ENCODE assay signal across 8 mouse cellular contexts in genomic region chr13:93772279-93772636, GRCm38 (mm10). TPM values are rescaled to one million over a fixed set of nuclear protein-coding genes. Genes with fewer than 3 reads are reported as not detected.
DNase-seq lines count a peak whose midpoint lies in the region; ATAC-seq and TF ChIP-seq lines count a peak whose summit lies in the region.

No protein-coding gene starts in this region.

- no peak for TF ChIP-seq POLR2A in small intestine, adult 2 months (IDR thresholded peaks at IDR 0.05; ENCODE audit: low read depth, low read length)

- H3K9ac ChIP-seq in neural tube, embryonic 11.5 days (ENCODE audit: low read length): peak overlapping the region; percentile 84
- peak overlapping the region; percentile 82 for H3K9ac ChIP-seq in limb, embryonic 11.5 days (ENCODE audit: low read length)

- no peaks in the 10 kb centered on the region for H3K9me3 ChIP-seq in erythroblast, embryonic 14.5 days (ENCODE audit: control insufficient read depth, low read length)
- H3K9me3 ChIP-seq in neural tube, embryonic 11.5 days (ENCODE audit: control insufficient read depth, low read length): no peaks in the 10 kb centered on the region
- H3K9me3 ChIP-seq in limb, embryonic 11.5 days (ENCODE audit: control insufficient read depth, low read length): no peaks in the 10 kb centered on the region

- ATAC-seq in erythroblast, adult 5-6 weeks (replicated peaks; ENCODE audit: low FRiP score, poor library complexity, severe bottlenecking): no peak
- ATAC-seq in neural tube, embryonic 11.5 days (ENCODE audit: insufficient read depth, low FRiP score, low TSS enrichment): peak; percentile 17
- no peak for ATAC-seq in limb, embryonic 11.5 days (ENCODE audit: insufficient number of reproducible peaks, low FRiP score, low TSS enrichment, low read depth)

- WGBS in neural tube, embryonic 11.5 days: 42% methylated on average over 8 of the region's 8 CpGs
- 28% methylated on average over 8 of the region's 8 CpGs for WGBS in limb, embryonic 11.5 days
- 4% methylated on average over 8 of the region's 8 CpGs for WGBS in small intestine, adult 2 months

- H3K27me3 ChIP-seq in erythroblast, embryonic 14.5 days (ENCODE audit: control insufficient read depth): peaks cover 27% of the 10 kb centered on the region
- H3K27me3 ChIP-seq in neural tube, embryonic 11.5 days (ENCODE audit: control insufficient read depth, insufficient read depth, low read length): no peaks in the 10 kb centered on the region
- no peaks in the 10 kb centered on the region for H3K27me3 ChIP-seq in limb, embryonic 11.5 days (ENCODE audit: control insufficient read depth, insufficient read depth, low read length)
- no peaks in the 10 kb centered on the region for H3K27me3 ChIP-seq in small intestine, adult 2 months (ENCODE audit: control insufficient read depth, insufficient read depth, low read length)

- peak overlapping the region; percentile 64 for H3K4me3 ChIP-seq in erythroblast, embryonic 14.5 days (replicated peaks)
- peak overlapping the region; percentile 57 for H3K4me3 ChIP-seq in neural tube, embryonic 11.5 days (ENCODE audit: low read depth, low read length)
- peak overlapping the region; percentile 56 for H3K4me3 ChIP-seq in limb, embryonic 11.5 days (ENCODE audit: low read depth, low read length)
- peak overlapping the region; percentile 64 for H3K4me3 ChIP-seq in small intestine, adult 2 months (ENCODE audit: low read depth, low read length)

- peak overlapping the region; percentile 80; the same call in 1 of the 2 replicates for H3K27ac ChIP-seq in neural tube, embryonic 11.5 days (ENCODE audit: low read depth, low read length)
- H3K27ac ChIP-seq in limb, embryonic 11.5 days (replicated peaks; ENCODE audit: low read depth, low read length): peak overlapping the region; percentile 89
- peak overlapping the region; percentile 45 for H3K27ac ChIP-seq in small intestine, adult 2 months (ENCODE audit: insufficient read depth, low read depth, low read length)

- intact Hi-C loops in left cerebral cortex, postnatal 10 days (cut with DNase I): no loop called here

- peak overlapping the region; percentile 97 for H3K4me2 ChIP-seq in neural tube, embryonic 11.5 days (ENCODE audit: low read depth)
- H3K4me2 ChIP-seq in limb, embryonic 11.5 days (ENCODE audit: low read depth, severe bottlenecking): peak overlapping the region; percentile 97

- H3K36me3 ChIP-seq in erythroblast, embryonic 14.5 days (ENCODE audit: control insufficient read depth): no peaks in the 10 kb centered on the region
- no peaks in the 10 kb centered on the region for H3K36me3 ChIP-seq in neural tube, embryonic 11.5 days (ENCODE audit: control insufficient read depth, insufficient read depth, low read length)
- H3K36me3 ChIP-seq in limb, embryonic 11.5 days (ENCODE audit: control insufficient read depth, insufficient read depth, low read length): no peaks in the 10 kb centered on the region
- no peaks in the 10 kb centered on the region for H3K36me3 ChIP-seq in small intestine, adult 2 months (ENCODE audit: control insufficient read depth, insufficient read depth, low read length)

- H3K4me1 ChIP-seq in erythroblast, embryonic 14.5 days (ENCODE audit: control insufficient read depth): peaks cover 14% of the 10 kb centered on the region
- no peaks in the 10 kb centered on the region for H3K4me1 ChIP-seq in neural tube, embryonic 11.5 days (ENCODE audit: control insufficient read depth, insufficient read depth, low read length)
- H3K4me1 ChIP-seq in limb, embryonic 11.5 days (ENCODE audit: control insufficient read depth, insufficient read depth, low read length): peaks cover 8% of the 10 kb centered on the region
- H3K4me1 ChIP-seq in small intestine, adult 2 months (ENCODE audit: control insufficient read depth, insufficient read depth, insufficient read length, low read length): no peaks in the 10 kb centered on the region; the same call in 1 of the 2 replicates

- DNase-seq in neural tube, embryonic 11.5 days (ENCODE audit: low spot score): no peak
- no peak for DNase-seq in neural tube, embryonic 10.5 days (ENCODE audit: extremely low spot score, low spot score)
- no peak for DNase-seq in limb, embryonic 11.5 days (ENCODE audit: low spot score)
- no peak for DNase-seq in embryo, embryonic 11 days
- no peak for DNase-seq in left cerebral cortex, postnatal 10 days (ENCODE audit: extremely low spot score in 1 of 2, low spot score in 2 of 2)

- TF ChIP-seq CTCF in small intestine, adult 2 months (IDR thresholded peaks at IDR 0.05; ENCODE audit: extremely low read depth, insufficient read length, insufficient replicate concordance, low read depth, low read length): no peak

RNA-seq across cellular contexts. Expression of gene Arsb, which starts 0.8 kb away (rescaled TPM):
- 0.05 and 0.06 TPM in 2 replicates for polyA plus RNA-seq in erythroblast, embryonic 14.5 days (2012)
- 41.9 and 43.3 TPM in 2 replicates for total RNA-seq in erythroblast, adult 5-6 weeks (2015; ENCODE audit: low replicate concordance)
- 7.8 and 8.7 TPM in 2 replicates for total RNA-seq in erythroblast, adult 5-6 weeks (2017; ENCODE audit: low replicate concordance)
- polyA plus RNA-seq in neural tube, embryonic 11.5 days (2014; fragmentation: Nextera tagmentation; extraction: Ambion mirVana): 7.3 and 8.0 TPM in 2 replicates
- polyA plus RNA-seq in limb, embryonic 11.5 days (2014; fragmentation: Nextera tagmentation; extraction: Ambion mirVana): 10.2 and 12.0 TPM in 2 replicates
- polyA plus RNA-seq in small intestine, adult 2 months (2012; rRNA removed): 6.3 and 6.7 TPM in 2 replicates
- total RNA-seq in left cerebral cortex, postnatal 10 days (2021): 10 to 100 TPM; 76.5 to 81.2 TPM
